Mouse (Mus musculus): Measurements from ENCODE around the gene Copg2.

Copg2 gene

GRCm38 (mm10) chr6:30896195-30896985, at the start of gene Copg2:
Gene Copg2, minus strand, starts transcription at chr6:30896794.
- DNase-seq (ENCODE audit: low spot score): peak; percentile 98

- no peak for DNase-seq (ENCODE audit: low spot score)
These were observed 42.7 kb upstream of the Copg2 start for GRCm38 (mm10) chr6:30939264-30939663.

GRCm38 (mm10) chr6:30922821-30923220, 26.2 kb upstream of the Copg2 start:
- no peak for DNase-seq (ENCODE audit: low spot score)

GRCm38 (mm10) chr6:30921826-30922225, 25.2 kb upstream of the Copg2 start:
- DNase-seq (ENCODE audit: low spot score): no peak

GRCm38 (mm10) chr6:30920834-30921675, 24.5 kb upstream of the Copg2 start:
- no peak for DNase-seq (ENCODE audit: low spot score)

GRCm38 (mm10) chr6:30915473-30915872, 18.9 kb upstream of the Copg2 start, which contains the start of gene Tsga13:
Gene Tsga13, minus strand, starts transcription at chr6:30915573.
- DNase-seq (ENCODE audit: low spot score): no peak

GRCm38 (mm10) chr6:30907970-30908369, 11.4 kb upstream of the Copg2 start:
- DNase-seq (ENCODE audit: low spot score): no peak

GRCm38 (mm10) chr6:30904911-30905310, 8.3 kb upstream of the Copg2 start:
- no peak for DNase-seq (ENCODE audit: low spot score)

- no peak for DNase-seq (ENCODE audit: low spot score)
These were observed 7.4 kb upstream of the Copg2 start for GRCm38 (mm10) chr6:30904033-30904432.

GRCm38 (mm10) chr6:30897520-30897919, 926 bp upstream of the Copg2 start:
- no peak for DNase-seq (ENCODE audit: low spot score)

- no peak for DNase-seq (ENCODE audit: low spot score)
These were observed 363 bp upstream of the Copg2 start for GRCm38 (mm10) chr6:30896986-30897327.

- peak; percentile 5 for DNase-seq (ENCODE audit: low spot score)
These were observed 787 bp downstream of the Copg2 start for GRCm38 (mm10) chr6:30895819-30896194.

GRCm38 (mm10) chr6:30893081-30893480, 3.5 kb downstream of the Copg2 start:
- no peak for DNase-seq (ENCODE audit: low spot score)

GRCm38 (mm10) chr6:30891761-30892160, 4.8 kb downstream of the Copg2 start:
- DNase-seq (ENCODE audit: low spot score): no peak

GRCm38 (mm10) chr6:30884856-30885255, 11.7 kb downstream of the Copg2 start:
- DNase-seq (ENCODE audit: low spot score): no peak

- DNase-seq (ENCODE audit: low spot score): no peak
These were observed 13.1 kb downstream of the Copg2 start for GRCm38 (mm10) chr6:30883491-30883890.

GRCm38 (mm10) chr6:30876661-30877060, 19.9 kb downstream of the Copg2 start:
- DNase-seq (ENCODE audit: low spot score): no peak

GRCm38 (mm10) chr6:30866501-30866900, 30.1 kb downstream of the Copg2 start:
- DNase-seq (ENCODE audit: low spot score): no peak

- no peak for DNase-seq (ENCODE audit: low spot score)
These were observed 31.4 kb downstream of the Copg2 start for GRCm38 (mm10) chr6:30865031-30865678.

- DNase-seq (ENCODE audit: low spot score): no peak
These were observed 40.6 kb downstream of the Copg2 start for GRCm38 (mm10) chr6:30855956-30856355.

GRCm38 (mm10) chr6:30855205-30855604, 41.4 kb downstream of the Copg2 start:
- no peak for DNase-seq (ENCODE audit: low spot score)

GRCm38 (mm10) chr6:30849818-30850217, 46.8 kb downstream of the Copg2 start:
- no peak for DNase-seq (ENCODE audit: low spot score)

GRCm38 (mm10) chr6:30832241-30832640, 64.4 kb downstream of the Copg2 start:
- no peak for DNase-seq (ENCODE audit: low spot score)

Data from urinary bladder, postnatal 25 days (tissue).